Mouse (Mus musculus) heart, postnatal 0 days (tissue): ENCODE measurements around the gene Rnps1.

ENCODE experiments used
- CTCF ChIP-seq: IDR thresholded peaks from 2 replicates; pipeline ENCODE4 v1.5.1; 2016; ENCODE audit warnings: antibody characterized with exemption, control low read depth, low read depth
- EP300 ChIP-seq: IDR thresholded peaks from 2 replicates; pipeline ENCODE4 v1.6.1; 2016; ENCODE audit warnings: antibody characterized with exemption, low read depth

DNA sequence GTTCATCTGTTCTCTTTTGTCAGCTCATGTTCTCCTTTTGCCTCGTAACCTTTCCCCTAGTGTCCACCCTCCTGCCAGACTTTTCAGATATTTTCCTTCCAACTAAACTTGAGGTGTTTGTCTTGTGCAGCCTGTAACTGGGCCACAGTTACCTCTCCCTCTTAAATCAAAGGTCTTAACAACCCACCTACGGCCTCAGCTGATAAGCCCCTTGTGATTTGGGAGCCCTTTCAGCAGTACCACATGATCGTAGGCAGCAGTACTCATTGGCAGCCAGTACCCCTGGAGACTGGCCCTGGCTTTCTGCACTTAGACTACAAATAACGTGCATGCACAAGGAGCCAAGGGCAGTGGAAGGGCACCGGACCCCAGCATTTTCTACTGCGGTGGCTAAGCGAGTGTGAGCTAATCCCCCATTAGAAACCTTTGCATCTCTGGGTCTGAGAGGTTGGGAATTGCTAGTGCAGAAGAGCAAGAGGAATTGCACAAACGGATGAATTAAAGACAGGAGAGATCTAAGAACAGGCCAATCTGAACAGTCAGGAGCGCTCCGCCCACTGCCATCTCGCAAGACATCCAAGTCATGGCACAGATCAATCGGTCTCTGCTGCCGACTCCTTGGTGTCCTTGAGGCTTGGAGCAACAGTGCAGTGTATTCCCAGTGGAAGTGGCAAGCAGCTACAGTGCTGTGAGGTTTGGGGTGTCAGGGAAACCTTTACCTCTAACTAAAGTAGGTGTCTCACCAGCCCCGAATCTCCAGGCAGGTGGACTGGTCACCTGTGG is 15.0 kb downstream of the Rnps1 start:
- TF ChIP-seq CTCF (no peak), EP300 (peak; percentile 13)
